Mouse (Mus musculus) liver, postnatal 0 days (tissue): ENCODE measurements around the gene 2210011C24Rik.

Experiments
- CTCF ChIP-seq: sonication (generic); IDR thresholded peaks from 2 replicates; pipeline ENCODE4 v1.5.1; 2016; ENCODE audit warnings: antibody characterized with exemption, low read depth
- EP300 ChIP-seq: IDR thresholded peaks from 2 replicates; pipeline ENCODE4 v1.6.1; 2016; ENCODE audit warnings: antibody characterized with exemption, low read depth, mild to moderate bottlenecking

GRCm38 (mm10) chr8:84010625-84011611, 1.1 kb downstream of the 2210011C24Rik start:
- TF ChIP-seq EP300 (no peak), CTCF (peak; percentile 71)
